Mouse (Mus musculus): Measurements from ENCODE around the gene Nxpe4. TPM values are rescaled to one million over a fixed set of nuclear protein-coding genes. Genes with fewer than 3 reads are reported as not detected.
A peak's percentile ranks its signal among the peaks of the same experiment; 100 is the strongest.

The Nxpe4 gene
- total and polyA plus RNA-seq, 2 experiments = 0.07 to 0.55 TPM

GRCm38 (mm10) chr9:48353148-48353698, 191.4 kb downstream of the Nxpe4 start, which contains the start of gene Nxpe2:
Gene Nxpe2 (minus strand): TSS chr9:48353454.
- 79% methylated on average over 2 of the region's 2 CpGs for WGBS
- DNase-seq (ENCODE audit: extremely low read depth, low read depth, low spot score) = no peak
- no peak for TF ChIP-seq POLR2A (IDR thresholded peaks at IDR 0.05; ENCODE audit: extremely low read depth, insufficient read depth, low read length)
- TF ChIP-seq CTCF (IDR thresholded peaks at IDR 0.05; ENCODE audit: low read depth, low read length) = no peak
- Histone ChIP-seq H3K9ac (ENCODE audit: low read depth, low read length) (no peak within 1 kb of the TSS), H3K4me1 (ENCODE audit: control insufficient read depth, insufficient read depth, low read length) (no peaks in the 10 kb centered on the region; the same call in 1 of the 2 replicates), H3K27ac (replicated peaks; ENCODE audit: insufficient read depth, low read depth, low read length) (peak within 1 kb of the TSS; percentile 47), H3K36me3 (ENCODE audit: control insufficient read depth, insufficient read depth, low read length) (no peaks in the 10 kb centered on the region), H3K27me3 (ENCODE audit: control insufficient read depth, insufficient read depth, low read length) (no peaks in the 10 kb centered on the region), H3K4me3 (ENCODE audit: insufficient read depth, low read depth, low read length) (no peak within 1 kb of the TSS), H3K79me2 (ENCODE audit: control insufficient read depth, insufficient read depth, low read length) (no peaks in the 10 kb centered on the region)

GRCm38 (mm10) chr9:48354122-48354521, 192.3 kb downstream of the Nxpe4 start:
- H3K27ac ChIP-seq (replicated peaks; ENCODE audit: insufficient read depth, low read depth, low read length) = no peak overlapping the region
- no peak overlapping the region for H3K9ac ChIP-seq (ENCODE audit: low read depth, low read length)
- no peak for DNase-seq (ENCODE audit: extremely low read depth, low read depth, low spot score)
- H3K4me1 ChIP-seq (ENCODE audit: control insufficient read depth, insufficient read depth, low read length) = no peaks in the 10 kb centered on the region; the same call in 1 of the 2 replicates
- H3K36me3 ChIP-seq (ENCODE audit: control insufficient read depth, insufficient read depth, low read length) = no peaks in the 10 kb centered on the region
- TF ChIP-seq CTCF (IDR thresholded peaks at IDR 0.05; ENCODE audit: low read depth, low read length) (no peak), POLR2A (IDR thresholded peaks at IDR 0.05; ENCODE audit: extremely low read depth, insufficient read depth, low read length) (no peak)
- H3K79me2 ChIP-seq (ENCODE audit: control insufficient read depth, insufficient read depth, low read length) = no peaks in the 10 kb centered on the region
- 87% methylated on average over 4 of the region's 4 CpGs for WGBS
- no peak overlapping the region for H3K4me3 ChIP-seq (ENCODE audit: insufficient read depth, low read depth, low read length)
- no peaks in the 10 kb centered on the region for H3K27me3 ChIP-seq (ENCODE audit: control insufficient read depth, insufficient read depth, low read length)

- 7% methylated on average over 3 of the region's 3 CpGs for WGBS
- no peak overlapping the region for H3K4me3 ChIP-seq (ENCODE audit: insufficient read depth, low read depth, low read length)
- H3K4me1 ChIP-seq (ENCODE audit: control insufficient read depth, insufficient read depth, low read length) = no peaks in the 10 kb centered on the region; the same call in 1 of the 2 replicates
- H3K9ac ChIP-seq (ENCODE audit: low read depth, low read length) = no peak overlapping the region
- no peaks in the 10 kb centered on the region for H3K79me2 ChIP-seq (ENCODE audit: control insufficient read depth, insufficient read depth, low read length)
- TF ChIP-seq POLR2A (IDR thresholded peaks at IDR 0.05; ENCODE audit: extremely low read depth, insufficient read depth, low read length) (no peak), CTCF (IDR thresholded peaks at IDR 0.05; ENCODE audit: low read depth, low read length) (peak; percentile 88)
- H3K27me3 ChIP-seq (ENCODE audit: control insufficient read depth, insufficient read depth, low read length) = no peaks in the 10 kb centered on the region
- peak; percentile 74 for DNase-seq (ENCODE audit: extremely low read depth, low read depth, low spot score)
- H3K36me3 ChIP-seq (ENCODE audit: control insufficient read depth, insufficient read depth, low read length) = no peaks in the 10 kb centered on the region
- H3K27ac ChIP-seq (replicated peaks; ENCODE audit: insufficient read depth, low read depth, low read length) = no peak overlapping the region
These were observed 193.0 kb downstream of the Nxpe4 start for GRCm38 (mm10) chr9:48354793-48355192.

- no peak for TF ChIP-seq CTCF (IDR thresholded peaks at IDR 0.05; ENCODE audit: low read depth, low read length)
- no peak for TF ChIP-seq POLR2A (IDR thresholded peaks at IDR 0.05; ENCODE audit: extremely low read depth, insufficient read depth, low read length)
- no peak overlapping the region for H3K9ac ChIP-seq (ENCODE audit: low read depth, low read length)
- DNase-seq (ENCODE audit: extremely low read depth, low read depth, low spot score) = no peak
- no peaks in the 10 kb centered on the region for H3K4me1 ChIP-seq (ENCODE audit: control insufficient read depth, insufficient read depth, low read length)
- H3K79me2 ChIP-seq (ENCODE audit: control insufficient read depth, insufficient read depth, low read length) = no peaks in the 10 kb centered on the region
- no peaks in the 10 kb centered on the region for H3K27me3 ChIP-seq (ENCODE audit: control insufficient read depth, insufficient read depth, low read length)
- H3K27ac ChIP-seq (replicated peaks; ENCODE audit: insufficient read depth, low read depth, low read length) = no peak overlapping the region
- no peak overlapping the region for H3K4me3 ChIP-seq (ENCODE audit: insufficient read depth, low read depth, low read length)
- H3K36me3 ChIP-seq (ENCODE audit: control insufficient read depth, insufficient read depth, low read length) = no peaks in the 10 kb centered on the region
- WGBS = 81% methylated on average over 3 of the region's 3 CpGs
These were observed 195.3 kb downstream of the Nxpe4 start for GRCm38 (mm10) chr9:48357097-48357496.

GRCm38 (mm10) chr9:48360826-48361225, 199.0 kb downstream of the Nxpe4 start:
- no peaks in the 10 kb centered on the region for H3K36me3 ChIP-seq (ENCODE audit: control insufficient read depth, insufficient read depth, low read length)
- DNase-seq (ENCODE audit: extremely low read depth, low read depth, low spot score) = no peak
- H3K27me3 ChIP-seq (ENCODE audit: control insufficient read depth, insufficient read depth, low read length) = no peaks in the 10 kb centered on the region
- TF ChIP-seq CTCF (IDR thresholded peaks at IDR 0.05; ENCODE audit: low read depth, low read length) (peak; percentile 36), POLR2A (IDR thresholded peaks at IDR 0.05; ENCODE audit: extremely low read depth, insufficient read depth, low read length) (no peak)
- H3K4me1 ChIP-seq (ENCODE audit: control insufficient read depth, insufficient read depth, low read length) = no peaks in the 10 kb centered on the region
- H3K4me3 ChIP-seq (ENCODE audit: insufficient read depth, low read depth, low read length) = no peak overlapping the region
- no peak overlapping the region for H3K9ac ChIP-seq (ENCODE audit: low read depth, low read length)
- no peaks in the 10 kb centered on the region for H3K79me2 ChIP-seq (ENCODE audit: control insufficient read depth, insufficient read depth, low read length)
- 70% methylated on average over 4 of the region's 4 CpGs for WGBS
- H3K27ac ChIP-seq (replicated peaks; ENCODE audit: insufficient read depth, low read depth, low read length) = no peak overlapping the region

GRCm38 (mm10) chr9:48361815-48362631, 200.2 kb downstream of the Nxpe4 start:
- no peak for DNase-seq (ENCODE audit: extremely low read depth, low read depth, low spot score)
- 77% methylated on average over 14 of the region's 14 CpGs for WGBS
- Histone ChIP-seq H3K27ac (replicated peaks; ENCODE audit: insufficient read depth, low read depth, low read length) (no peak overlapping the region), H3K4me1 (ENCODE audit: control insufficient read depth, insufficient read depth, low read length) (no peaks in the 10 kb centered on the region), H3K9ac (ENCODE audit: low read depth, low read length) (no peak overlapping the region), H3K4me3 (ENCODE audit: insufficient read depth, low read depth, low read length) (no peak overlapping the region), H3K27me3 (ENCODE audit: control insufficient read depth, insufficient read depth, low read length) (no peaks in the 10 kb centered on the region), H3K79me2 (ENCODE audit: control insufficient read depth, insufficient read depth, low read length) (no peaks in the 10 kb centered on the region), H3K36me3 (ENCODE audit: control insufficient read depth, insufficient read depth, low read length) (no peaks in the 10 kb centered on the region)
- TF ChIP-seq CTCF (IDR thresholded peaks at IDR 0.05; ENCODE audit: low read depth, low read length) (no peak), POLR2A (IDR thresholded peaks at IDR 0.05; ENCODE audit: extremely low read depth, insufficient read depth, low read length) (no peak)

Measured in liver, adult 2 months (tissue).